Mouse (Mus musculus): ENCODE data around the gene Bhlhe23.
A peak's percentile ranks its signal among the peaks of the same experiment; 100 is the strongest.

Gene Bhlhe23

GRCm38 (mm10) chr2:180776793-180777192 is at the start of gene Bhlhe23:
Gene Bhlhe23 (minus strand): TSS chr2:180776900.
- no peak for DNase-seq (ENCODE audit: low spot score)

DNA sequence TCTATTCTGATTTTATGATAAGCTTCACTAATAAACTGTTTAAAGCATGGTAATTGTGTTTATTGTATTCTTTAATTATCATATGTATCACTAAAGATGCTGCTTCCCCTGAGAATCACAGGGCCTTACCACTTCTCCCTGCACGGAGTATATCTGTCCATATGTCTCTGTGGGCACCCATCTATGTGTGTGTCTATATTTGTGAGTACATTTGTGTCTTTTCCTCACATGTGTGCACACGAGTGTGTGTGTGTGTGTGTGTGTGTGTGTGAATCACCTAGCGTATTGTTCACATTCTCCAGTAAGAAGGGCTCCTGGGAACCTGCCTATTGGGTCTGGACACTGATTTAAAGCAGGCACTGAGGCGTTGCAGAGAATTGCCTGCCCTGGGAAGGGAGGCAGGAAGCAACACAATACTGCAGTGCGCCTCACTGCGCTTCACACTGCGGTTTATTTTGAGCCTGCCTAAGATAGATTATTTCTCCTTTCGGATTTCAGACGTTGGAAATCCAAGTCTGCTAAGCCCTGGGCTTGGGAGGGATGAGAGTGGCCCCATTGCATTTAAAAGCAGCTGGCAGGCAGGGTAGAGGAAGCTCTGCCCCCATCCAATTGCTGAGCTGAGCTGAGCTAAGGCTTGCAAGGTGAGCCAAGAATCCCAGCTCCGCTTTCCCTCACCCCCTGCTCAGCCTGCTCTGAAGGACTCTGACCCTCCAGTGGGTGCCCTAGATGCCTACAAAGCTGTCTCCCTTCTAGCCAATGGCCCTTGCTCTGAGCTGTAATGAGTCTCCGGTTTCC is 48.6 kb upstream of the Bhlhe23 start:
- DNase-seq (ENCODE audit: low spot score): no peak

GRCm38 (mm10) chr2:180824724-180825123 is 48.0 kb upstream of the Bhlhe23 start:
- no peak for DNase-seq (ENCODE audit: low spot score)

- DNase-seq (ENCODE audit: low spot score): no peak
These were observed 47.4 kb upstream of the Bhlhe23 start for GRCm38 (mm10) chr2:180824061-180824460.

DNA sequence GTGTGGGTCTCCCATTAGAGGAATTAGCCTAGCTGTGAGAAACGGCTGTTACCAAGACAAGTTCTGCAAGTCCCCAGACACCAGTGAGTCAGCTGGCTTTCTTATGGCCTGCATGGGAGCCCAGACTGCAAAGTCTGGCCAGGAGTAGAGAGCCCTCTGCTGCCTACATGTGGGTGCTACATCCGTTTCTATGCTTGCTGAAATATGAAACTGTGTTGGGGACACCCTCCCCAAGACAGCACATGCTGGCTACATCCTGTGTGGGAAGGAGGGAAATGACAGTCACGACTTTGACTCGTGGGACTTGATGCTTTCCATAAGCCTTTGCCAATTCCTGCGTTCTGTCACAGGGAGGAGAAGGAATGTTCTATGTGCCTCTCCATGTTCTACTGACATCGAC is 45.8 kb upstream of the Bhlhe23 start:
- peak; percentile 4 for DNase-seq (ENCODE audit: low spot score)

- DNase-seq (ENCODE audit: low spot score): no peak
These were observed 42.8 kb upstream of the Bhlhe23 start for GRCm38 (mm10) chr2:180819504-180819903.

GRCm38 (mm10) chr2:180816440-180817065 is 39.9 kb upstream of the Bhlhe23 start:
- no peak for DNase-seq (ENCODE audit: low spot score)

- DNase-seq (ENCODE audit: low spot score): no peak
These were observed 37.4 kb upstream of the Bhlhe23 start for GRCm38 (mm10) chr2:180813982-180814568.

- DNase-seq (ENCODE audit: low spot score): no peak
These were observed 34.3 kb upstream of the Bhlhe23 start for GRCm38 (mm10) chr2:180811002-180811401.

GRCm38 (mm10) chr2:180809510-180809909 is 32.8 kb upstream of the Bhlhe23 start:
- DNase-seq (ENCODE audit: low spot score): no peak

GRCm38 (mm10) chr2:180805966-180806365 is 29.3 kb upstream of the Bhlhe23 start:
- no peak for DNase-seq (ENCODE audit: low spot score)

GRCm38 (mm10) chr2:180796008-180796407 is 19.3 kb upstream of the Bhlhe23 start:
- no peak for DNase-seq (ENCODE audit: low spot score)

- no peak for DNase-seq (ENCODE audit: low spot score)
These were observed 18.9 kb upstream of the Bhlhe23 start for GRCm38 (mm10) chr2:180795597-180795996.

DNA sequence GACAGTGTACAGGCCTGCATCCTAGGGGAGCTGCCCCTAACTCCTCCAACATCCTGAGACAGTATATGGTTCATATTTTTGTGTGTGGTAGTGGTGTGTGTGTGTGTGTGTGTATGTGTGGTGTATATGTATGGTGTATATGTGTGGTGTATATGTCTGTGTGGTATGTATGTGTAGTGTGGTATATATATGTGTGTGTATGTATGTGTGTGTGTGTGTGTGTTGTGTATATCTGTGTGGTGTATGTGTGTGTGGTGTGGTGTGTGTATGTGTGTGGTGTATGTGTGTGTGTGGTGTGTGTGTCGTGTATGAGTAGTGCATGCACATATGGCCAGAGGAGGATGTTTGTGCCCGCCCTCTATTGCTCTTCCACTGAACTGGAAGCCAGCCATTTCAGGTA is 17.7 kb upstream of the Bhlhe23 start:
- no peak for DNase-seq (ENCODE audit: low spot score)

GRCm38 (mm10) chr2:180791674-180792073 is 15.0 kb upstream of the Bhlhe23 start:
- no peak for DNase-seq (ENCODE audit: low spot score)

DNA sequence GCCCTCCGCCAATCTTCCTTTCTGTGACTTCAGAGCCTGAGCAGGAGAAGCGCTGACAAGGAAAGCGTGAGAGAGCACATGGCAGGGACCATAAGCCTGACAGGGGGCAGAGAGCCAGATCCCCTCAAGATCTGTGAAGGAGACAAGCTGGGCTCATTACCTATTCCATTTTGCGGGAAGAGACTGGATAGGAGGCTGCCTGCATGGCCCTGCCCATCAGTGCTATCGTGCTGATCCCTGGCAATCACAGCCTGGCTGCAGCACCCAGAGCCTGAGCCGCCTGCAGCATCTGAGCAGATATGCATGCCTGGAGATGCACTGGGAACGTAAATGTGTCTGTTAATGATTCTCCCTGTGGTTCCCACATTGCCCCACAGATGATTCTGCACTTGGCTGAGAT is 12.1 kb upstream of the Bhlhe23 start:
- no peak for DNase-seq (ENCODE audit: low spot score)

DNA sequence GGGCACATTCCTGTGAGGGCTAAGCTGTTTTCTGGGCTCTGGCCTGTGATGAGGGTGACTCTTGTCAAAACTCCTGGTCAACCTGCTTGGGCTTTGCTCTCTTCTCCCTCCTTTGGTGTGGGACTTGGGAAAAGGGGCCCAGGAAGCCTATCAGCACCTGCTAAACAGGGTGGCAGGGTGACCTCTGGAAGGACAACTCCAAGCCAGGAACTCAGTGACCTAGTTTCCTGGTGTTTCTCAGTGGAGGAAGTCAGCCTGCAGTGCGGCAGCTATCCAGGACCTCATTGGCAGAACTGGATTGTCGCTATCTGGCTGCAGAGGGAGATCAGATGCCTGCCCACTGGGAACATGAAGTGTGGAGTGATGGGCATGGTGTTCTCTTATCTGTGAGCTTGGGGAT is 11.7 kb upstream of the Bhlhe23 start:
- DNase-seq (ENCODE audit: low spot score): no peak

- DNase-seq (ENCODE audit: low spot score): no peak
These were observed 11.0 kb upstream of the Bhlhe23 start for GRCm38 (mm10) chr2:180787566-180788232.

DNA sequence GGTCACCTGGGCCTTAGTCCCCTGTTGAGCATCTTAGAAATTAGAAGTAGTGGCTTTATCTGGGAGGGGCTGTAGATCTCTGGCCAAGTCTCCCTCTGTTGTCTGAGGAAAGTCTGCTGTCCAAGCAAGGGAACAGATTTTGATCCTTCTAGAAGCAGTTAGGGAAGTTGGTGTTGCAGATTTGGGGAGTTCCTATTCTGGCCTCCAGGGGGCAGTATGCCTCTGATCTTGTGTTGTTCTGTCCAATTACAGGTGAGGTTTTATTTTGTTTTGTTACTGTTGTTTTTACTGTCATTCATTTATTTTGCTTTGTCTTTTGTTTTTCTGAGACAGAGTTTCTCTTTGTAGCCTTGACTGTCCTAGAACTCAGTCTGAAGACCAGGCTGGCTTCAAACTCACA is 10.0 kb upstream of the Bhlhe23 start:
- DNase-seq (ENCODE audit: low spot score): peak; percentile 10

GRCm38 (mm10) chr2:180780282-180780681 is 3.6 kb upstream of the Bhlhe23 start:
- DNase-seq (ENCODE audit: low spot score): no peak

GRCm38 (mm10) chr2:180779226-180780104 is 2.8 kb upstream of the Bhlhe23 start:
- peak; percentile 39 for DNase-seq (ENCODE audit: low spot score)

DNA sequence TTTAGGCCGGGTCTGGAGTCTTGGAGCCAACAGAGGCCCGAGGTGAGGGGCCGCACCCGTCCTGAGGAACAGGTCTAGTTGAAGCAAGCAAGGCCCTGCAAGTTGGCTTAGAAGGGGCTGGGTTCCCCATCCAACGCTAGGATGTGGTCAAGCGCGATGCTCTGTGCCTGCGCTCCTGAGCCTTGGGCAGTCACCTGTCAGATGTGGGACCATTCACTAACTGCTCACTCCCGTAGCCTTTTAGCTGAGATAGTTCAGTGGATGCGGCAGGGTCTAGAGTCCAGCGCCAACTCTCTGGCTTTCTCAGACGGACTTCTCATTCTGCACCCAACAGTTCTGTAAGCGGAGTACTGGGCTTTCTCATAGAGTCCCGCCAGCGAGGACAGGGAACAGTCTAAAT is 1.1 kb downstream of the Bhlhe23 start:
- DNase-seq (ENCODE audit: low spot score): no peak
